In the genomic region with DNA sequence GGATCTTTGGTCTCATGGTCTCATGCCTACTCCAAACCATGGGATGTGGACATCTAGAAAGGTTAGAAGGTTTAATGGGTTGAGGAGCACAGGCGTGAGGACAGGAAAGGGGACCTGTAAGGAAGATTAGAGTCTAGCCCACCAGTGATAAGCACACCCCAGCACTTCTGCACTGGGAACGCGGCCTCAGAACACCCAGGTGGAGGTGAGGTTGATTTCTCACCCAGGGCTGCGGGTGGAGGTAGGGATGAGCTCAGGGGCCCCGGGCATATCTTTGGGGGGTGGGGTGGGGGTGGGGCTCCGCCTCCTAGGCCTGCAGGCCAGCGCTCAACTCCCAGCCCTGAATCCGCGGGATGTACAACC, we compare ENCODE assay signal across 8 mouse cellular contexts. TPM values are rescaled to one million over a fixed set of nuclear protein-coding genes. Genes with fewer than 3 reads are reported as not detected.
DNase-seq lines count a peak whose midpoint lies in the region; ATAC-seq and TF ChIP-seq lines count a peak whose summit lies in the region.

No protein-coding gene starts in this region.

- TF ChIP-seq EP300 in liver, postnatal 0 days (IDR thresholded peaks at IDR 0.05; ENCODE audit: low read depth) = no peak

- 4% methylated on average over 9 of the region's 9 CpGs for WGBS in heart, embryonic 14.5 days
- 7% methylated on average over 9 of the region's 9 CpGs for WGBS in forebrain, embryonic 16.5 days
- 2% methylated on average over 9 of the region's 9 CpGs for WGBS in liver, postnatal 0 days (ENCODE audit: insufficient replicate concordance)

- in situ Hi-C loops in ES-E14 (cut with MboI; ENCODE audit: low sequenced_read_pairs in 2 of 2, unreplicated experiment in 2 of 2) = no loop called here

- no peak for TF ChIP-seq CTCF in liver, postnatal 0 days (IDR thresholded peaks at IDR 0.05; ENCODE audit: low read depth)

- intact Hi-C loops in left cerebral cortex, postnatal 25 days (cut with DNase I) = no loop called here

- no peaks in the 10 kb centered on the region for H3K27me3 ChIP-seq in heart, embryonic 14.5 days (ENCODE audit: control insufficient read depth, insufficient read depth, low read length)
- H3K27me3 ChIP-seq in forebrain, embryonic 16.5 days (replicated peaks; ENCODE audit: control insufficient read depth, insufficient read depth, low read length) = peaks cover 5% of the 10 kb centered on the region; the same call in 1 of the 2 replicates
- no peaks in the 10 kb centered on the region for H3K27me3 ChIP-seq in liver, postnatal 0 days (ENCODE audit: insufficient read depth, low read length)

- no peaks in the 10 kb centered on the region for H3K36me3 ChIP-seq in heart, embryonic 14.5 days (ENCODE audit: control insufficient read depth, insufficient read depth, low read length)
- H3K36me3 ChIP-seq in ES-E14 (ENCODE audit: control insufficient read depth, insufficient read depth, low read length, poor library complexity, severe bottlenecking) = no peaks in the 10 kb centered on the region; the same call in 1 of the 2 replicates
- H3K36me3 ChIP-seq in forebrain, embryonic 16.5 days (ENCODE audit: control insufficient read depth, insufficient read depth) = no peaks in the 10 kb centered on the region
- no peaks in the 10 kb centered on the region for H3K36me3 ChIP-seq in liver, postnatal 0 days (replicated peaks; ENCODE audit: insufficient read depth, low read length)

- H3K4me3 ChIP-seq in heart, embryonic 14.5 days (ENCODE audit: control insufficient read depth in 1 of 2, insufficient read depth in 1 of 2, low read depth in 1 of 2, low read length in 2 of 2) = peak overlapping the region; percentile 63 to 76
- peak overlapping the region; percentile 79 to 98 for H3K4me3 ChIP-seq in ES-E14 (ENCODE audit: insufficient read depth in 1 of 2, low read depth in 1 of 2, low read length in 2 of 2, poor library complexity in 1 of 2, severe bottlenecking in 1 of 2)
- H3K4me3 ChIP-seq in forebrain, embryonic 16.5 days (replicated peaks; ENCODE audit: low read length) = peak overlapping the region; percentile 60
- peak overlapping the region; percentile 81 for H3K4me3 ChIP-seq in liver, postnatal 0 days (ENCODE audit: low read depth, low read length)

- no peak for DNase-seq in heart, adult 18-20 months
- no peak for DNase-seq in ES-E14 (ENCODE audit: low read depth, low spot score)
- DNase-seq in liver, postnatal 0 days = no peak
- DNase-seq in left cerebral cortex, postnatal 25 days (ENCODE audit: low spot score in 2 of 2) = no peak
- no peak for DNase-seq in thymus, postnatal 36 days
- no peak for DNase-seq in ovary, postnatal 36 days (ENCODE audit: low spot score)

- no peak overlapping the region for H3K27ac ChIP-seq in heart, embryonic 14.5 days (replicated peaks in 1 of 2; ENCODE audit: control insufficient read depth in 1 of 2, insufficient read depth in 1 of 2, low read depth in 2 of 2, low read length in 2 of 2)
- H3K27ac ChIP-seq in ES-E14 (ENCODE audit: insufficient read depth, low read depth, low read length, poor library complexity, severe bottlenecking) = no peak overlapping the region
- H3K27ac ChIP-seq in forebrain, embryonic 16.5 days (ENCODE audit: low read length) = 0 out of 2 replicates have a peak overlapping the region, but pooled peaks have one; percentile 32
- H3K27ac ChIP-seq in liver, postnatal 0 days (ENCODE audit: low read depth) = peak overlapping the region; percentile 77

- peak overlapping the region; percentile 90 for H3K4me2 ChIP-seq in heart, embryonic 14.5 days (ENCODE audit: low read length)
- H3K4me2 ChIP-seq in forebrain, embryonic 16.5 days (ENCODE audit: low read length) = peak overlapping the region; percentile 75
- H3K4me2 ChIP-seq in liver, postnatal 0 days (ENCODE audit: low read depth, low read length) = peak overlapping the region; percentile 90

- no peaks in the 10 kb centered on the region for H3K9me3 ChIP-seq in heart, embryonic 14.5 days (ENCODE audit: control insufficient read depth, low read length)
- no peaks in the 10 kb centered on the region for H3K9me3 ChIP-seq in ES-E14 (ENCODE audit: control insufficient read depth, insufficient read depth, low read depth, low read length)
- H3K9me3 ChIP-seq in forebrain, embryonic 16.5 days (ENCODE audit: control insufficient read depth, low read length) = no peaks in the 10 kb centered on the region
- no peaks in the 10 kb centered on the region for H3K9me3 ChIP-seq in liver, postnatal 0 days (ENCODE audit: low read length)

- ATAC-seq in heart, embryonic 14.5 days (ENCODE audit: insufficient number of reproducible peaks, insufficient read depth, low FRiP score, low read depth) = no peak
- no peak for ATAC-seq in forebrain, embryonic 16.5 days
- ATAC-seq in liver, postnatal 0 days = no peak

- peak overlapping the region; percentile 75 for H3K9ac ChIP-seq in heart, embryonic 14.5 days (ENCODE audit: low read length)
- H3K9ac ChIP-seq in ES-E14 (ENCODE audit: insufficient read depth, low read depth, low read length, poor library complexity, severe bottlenecking) = 0 out of 2 replicates have a peak overlapping the region, but pooled peaks have one; percentile 19
- H3K9ac ChIP-seq in forebrain, embryonic 16.5 days (replicated peaks; ENCODE audit: low read depth, low read length) = peak overlapping the region; percentile 83
- H3K9ac ChIP-seq in liver, postnatal 0 days (replicated peaks) = peak overlapping the region; percentile 56

- H3K4me1 ChIP-seq in heart, embryonic 14.5 days (ENCODE audit: control insufficient read depth in 2 of 2, insufficient read depth in 2 of 2, low read length in 2 of 2) = peaks cover 0 to 17% of the 10 kb centered on the region in 2 experiments; a peak in 3 of 4 replicates
- H3K4me1 ChIP-seq in ES-E14 (ENCODE audit: control insufficient read depth in 2 of 2, insufficient read depth in 2 of 2, low read length in 2 of 2, poor library complexity in 1 of 2) = peaks cover 4 to 27% of the 10 kb centered on the region in 2 experiments; a peak in 3 of 4 replicates
- peaks cover 17% of the 10 kb centered on the region for H3K4me1 ChIP-seq in forebrain, embryonic 16.5 days (replicated peaks; ENCODE audit: control insufficient read depth, insufficient read depth, low read length)
- H3K4me1 ChIP-seq in liver, postnatal 0 days (ENCODE audit: insufficient read depth) = peaks cover 55% of the 10 kb centered on the region

TF ChIP-seq in ES-E14, 5 proteins besides CTCF, POLR2A, EP300 and RAD21:
- TF ChIP-seq ZNF384 (IDR thresholded peaks at IDR 0.05; ENCODE audit: low read depth, low read length) (no peak), MAFK (IDR thresholded peaks at IDR 0.05; ENCODE audit: insufficient read depth, low read depth, low read length) (no peak), ZC3H11A (IDR thresholded peaks at IDR 0.05; ENCODE audit: borderline replicate concordance, low read depth, low read length) (no peak), HCFC1 (IDR thresholded peaks at IDR 0.05; ENCODE audit: borderline replicate concordance, insufficient read depth, low read length) (no peak), CHD2 (IDR thresholded peaks at IDR 0.05; ENCODE audit: low read depth, low read length) (no peak)

RNA-seq across cellular contexts. Expression of gene Capn5, which starts 0.5 kb away (rescaled TPM):
- polyA plus RNA-seq in heart, embryonic 14.5 days (2014; fragmentation: Nextera tagmentation; extraction: Ambion mirVana) = 1.8 and 2.5 TPM in 2 replicates
- total RNA-seq in heart, adult 18-20 months (2021) = 1 to 10 TPM; 1.4 to 3.0 TPM
- total RNA-seq in ES-E14 (2012; rRNA removed) = 5.0 and 10.0 TPM in 2 replicates
- 17.5 and 18.7 TPM in 2 replicates for polyA plus RNA-seq in forebrain, embryonic 16.5 days (2015; fragmentation: Nextera tagmentation; extraction: Ambion mirVana)
- polyA plus RNA-seq in liver, postnatal 0 days (2015; fragmentation: Nextera tagmentation; extraction: Ambion mirVana) = 4.4 and 4.5 TPM in 2 replicates
- total RNA-seq in left cerebral cortex, postnatal 25 days (2021) = 10 to 100 TPM; 33.4 to 37.9 TPM

RNA-seq across cellular contexts. Expression of gene B3gnt6, which starts 21.7 kb away (rescaled TPM):
- polyA plus RNA-seq in heart, embryonic 14.5 days (2014; fragmentation: Nextera tagmentation; extraction: Ambion mirVana) = 0.11 and 0.19 TPM in 2 replicates
- total RNA-seq in heart, adult 18-20 months (2021) = not detected
- total RNA-seq in ES-E14 (2012; rRNA removed) = 0.09 and 0.11 TPM in 2 replicates
- 0.30 and 0.36 TPM in 2 replicates for polyA plus RNA-seq in forebrain, embryonic 16.5 days (2015; fragmentation: Nextera tagmentation; extraction: Ambion mirVana)
- 0.05 TPM in 2 replicates for polyA plus RNA-seq in liver, postnatal 0 days (2015; fragmentation: Nextera tagmentation; extraction: Ambion mirVana)
- total RNA-seq in left cerebral cortex, postnatal 25 days (2021) = under 1 TPM in 1 of 2 experiments, not detected in 1; 0.27 TPM

RNA-seq across cellular contexts. Expression of gene Omp, which starts 32.2 kb away (rescaled TPM):
- 0.09 TPM in 2 replicates for polyA plus RNA-seq in heart, embryonic 14.5 days (2014; fragmentation: Nextera tagmentation; extraction: Ambion mirVana)
- total RNA-seq in heart, adult 18-20 months (2021) = not detected
- total RNA-seq in ES-E14 (2012; rRNA removed) = 1.4 and 2.4 TPM in 2 replicates
- 0.66 and 0.84 TPM in 2 replicates for polyA plus RNA-seq in forebrain, embryonic 16.5 days (2015; fragmentation: Nextera tagmentation; extraction: Ambion mirVana)
- polyA plus RNA-seq in liver, postnatal 0 days (2015; fragmentation: Nextera tagmentation; extraction: Ambion mirVana) = 0.23 and 0.27 TPM in 2 replicates
- under 1 TPM; 0.64 to 0.87 TPM for total RNA-seq in left cerebral cortex, postnatal 25 days (2021)

RNA-seq across cellular contexts. Expression of gene Myo7a, which starts 58.2 kb away (rescaled TPM):
- polyA plus RNA-seq in heart, embryonic 14.5 days (2014; fragmentation: Nextera tagmentation; extraction: Ambion mirVana) = 5.3 and 7.6 TPM in 2 replicates
- 1 to 10 TPM; 3.9 to 5.2 TPM for total RNA-seq in heart, adult 18-20 months (2021)
- total RNA-seq in ES-E14 (2012; rRNA removed) = 1.8 and 2.1 TPM in 2 replicates
- 17.9 and 18.1 TPM in 2 replicates for polyA plus RNA-seq in forebrain, embryonic 16.5 days (2015; fragmentation: Nextera tagmentation; extraction: Ambion mirVana)
- polyA plus RNA-seq in liver, postnatal 0 days (2015; fragmentation: Nextera tagmentation; extraction: Ambion mirVana) = 6.5 and 7.6 TPM in 2 replicates
- 10 to 100 TPM in 1 of 2 experiments, 1 to 10 TPM in 1; 9.8 to 11.0 TPM for total RNA-seq in left cerebral cortex, postnatal 25 days (2021)

Comparison
In these comparisons a context has a peak if more than half of its experiments do, and no peak if none do; other contexts are left out.
1. H3K27ac ChIP-seq: peak in forebrain, embryonic 16.5 days (single experiment) and liver, postnatal 0 days (single experiment); none in heart, embryonic 14.5 days (0 of 2) and ES-E14 (single experiment).
2. H3K9ac ChIP-seq: peak in every context shown above with its lines; median percentile 83 in forebrain, embryonic 16.5 days; 75 in heart, embryonic 14.5 days; 56 in liver, postnatal 0 days; 19 in ES-E14.
3. Peak in every context shown above with its lines, with median percentiles within 50 percentile points of each other: H3K4me2 ChIP-seq and H3K4me3 ChIP-seq.